Mouse (Mus musculus): ENCODE measurements around the gene Mroh9. TPM values are rescaled to one million over a fixed set of nuclear protein-coding genes. Genes with fewer than 3 reads are reported as not detected.

Mroh9 gene
- polyA plus RNA-seq, 3 experiments from 2014 or later: not detected

Other genes with a start within 250 kb of the Mroh9 start
- gene Fmo1, start 219.1 kb downstream of the Mroh9 start, polyA plus RNA-seq (2017; shearing (Covaris generic)): 1 to 10 TPM in 1 of 3 experiments, under 1 TPM in 1, not detected in 1; 0.32 to 6.2 TPM
- gene Fmo2, start 186.9 kb downstream of the Mroh9 start, polyA plus RNA-seq (2017; shearing (Covaris generic)): not detected
- not detected for gene Fmo6, start 148.2 kb downstream of the Mroh9 start, polyA plus RNA-seq (2017; shearing (Covaris generic))
- gene Fmo3, start 101.1 kb downstream of the Mroh9 start, polyA plus RNA-seq (2017; shearing (Covaris generic)): not detected
- not detected for gene Prrx1, start 228.0 kb upstream of the Mroh9 start, polyA plus RNA-seq (2017; shearing (Covaris generic))